Mouse (Mus musculus) myocyte (in vitro differentiated cells): Measurements from ENCODE around the gene Mdm2. TPM values are rescaled to one million over a fixed set of nuclear protein-coding genes. Genes with fewer than 3 reads are reported as not detected.
A peak's percentile ranks its signal among the peaks of the same experiment; 100 is the strongest.

Experiments used
- H3K27me3 ChIP-seq: one replicate; pipeline ENCODE4 v1.6.1; 2011; ENCODE audit not compliant: control insufficient read depth, insufficient read depth, insufficient read length
- H3K36me3 ChIP-seq: one replicate; pipeline ENCODE4 v1.6.1; 2011; ENCODE audit not compliant: control insufficient read depth, insufficient read depth
- H3K4me2 ChIP-seq: one replicate; pipeline ENCODE4 v1.6.1; 2011; ENCODE audit warnings: low read depth, control low read depth
- H3K4me3 ChIP-seq: one replicate; pipeline ENCODE4 v1.5.1; 2011; ENCODE audit warnings: mild to moderate bottlenecking, control low read depth, moderate library complexity
- H3K79me2 ChIP-seq: one replicate; pipeline ENCODE4 v1.6.1; 2011; ENCODE audit not compliant: control insufficient read depth, insufficient read depth
- H3ac ChIP-seq: one replicate; pipeline ENCODE4 v1.6.1; 2011; ENCODE audit not compliant: control insufficient read depth, insufficient read length
- CEBPB ChIP-seq: IDR thresholded peaks from 2 replicates; pipeline ENCODE4 v1.6.1; 2011; ENCODE audit warnings: mild to moderate bottlenecking, moderate library complexity; ENCODE audit not compliant: poor library complexity, insufficient read depth, severe bottlenecking
- E2F4 ChIP-seq: IDR thresholded peaks from one replicate; pipeline ENCODE4 v1.6.1; 2011; ENCODE audit warnings: mild to moderate bottlenecking, control low read depth, moderate library complexity; ENCODE audit not compliant: insufficient read depth
- MAX ChIP-seq: IDR thresholded peaks from one replicate; pipeline ENCODE4 v1.6.1; 2011; ENCODE audit warnings: low read depth, mild to moderate bottlenecking, control low read depth
- MYOD1 ChIP-seq, 3 experiments: IDR thresholded peaks; one replicate each; pipeline ENCODE4 v1.6.1; 2011; ENCODE audit warnings: control low read depth in 2 of 3, low read depth in 2 of 3, mild to moderate bottlenecking in 2 of 3, moderate library complexity in 1 of 3; ENCODE audit not compliant: insufficient read length in 2 of 3, control insufficient read depth in 1 of 3
- MYOG ChIP-seq, 3 experiments: IDR thresholded peaks; one replicate each; pipeline ENCODE4 v1.6.1; 2011; ENCODE audit warnings: control low read depth in 2 of 3, low read depth in 2 of 3, mild to moderate bottlenecking in 2 of 3; ENCODE audit not compliant: insufficient read length in 2 of 3, control insufficient read depth in 1 of 3, insufficient read depth in 1 of 3
- POLR2A ChIP-seq: IDR thresholded peaks from one replicate; pipeline ENCODE4 v1.6.1; 2011; ENCODE audit warnings: low read depth, mild to moderate bottlenecking, control low read depth, moderate library complexity; ENCODE audit not compliant: insufficient read length
- POLR2AphosphoS2 ChIP-seq: IDR thresholded peaks from one replicate; pipeline ENCODE4 v1.6.1; 2011; ENCODE audit warnings: low read depth, control low read depth; ENCODE audit not compliant: insufficient read length
- REST ChIP-seq: IDR thresholded peaks from one replicate; pipeline ENCODE4 v1.6.1; 2011; ENCODE audit warnings: mild to moderate bottlenecking, control low read depth, moderate library complexity; ENCODE audit not compliant: insufficient read depth, insufficient read length
- SRF ChIP-seq: IDR thresholded peaks from one replicate; pipeline ENCODE4 v1.6.1; 2011; ENCODE audit warnings: low read depth; ENCODE audit not compliant: control insufficient read depth, insufficient read length
- TCF12 ChIP-seq: IDR thresholded peaks from one replicate; pipeline ENCODE4 v1.6.1; 2011; ENCODE audit warnings: mild to moderate bottlenecking, control low read depth; ENCODE audit not compliant: poor library complexity, insufficient read depth, severe bottlenecking
- TCF3 ChIP-seq: IDR thresholded peaks from one replicate; pipeline ENCODE4 v1.6.1; 2011; ENCODE audit warnings: low read depth, control low read depth; ENCODE audit not compliant: insufficient read length
- USF1 ChIP-seq: IDR thresholded peaks from one replicate; pipeline ENCODE4 v1.6.1; 2011; ENCODE audit warnings: low read depth, mild to moderate bottlenecking, control low read depth, moderate library complexity
- polyA plus RNA-seq: library from polyadenylated mRNA; unstranded; fragments of >200 nt; fragmentation: generic; extraction: Trizol; gene quantifications from one replicate; pipeline ENCODE4 v1.2.1, GENCODE M21; 2012; ENCODE audit warnings: missing spikeins

Gene Mdm2
- polyA plus RNA-seq, 1 experiment: 23.2 TPM

GRCm38 (mm10) chr10:117676644-117677313, 33.8 kb downstream of the Mdm2 start:
- H3K4me3 ChIP-seq: no peak overlapping the region
- peak overlapping the region; percentile 30 for H3K4me2 ChIP-seq
- H3K36me3 ChIP-seq: no peaks in the 10 kb centered on the region
- TF ChIP-seq TCF12 (no peak), MYOD1 (IDR thresholded peaks at IDR 0.05; ENCODE audit: control insufficient read depth in 1 of 3, insufficient read length in 2 of 3, low read depth in 2 of 3) (no peak), SRF (no peak), TCF3 (no peak), POLR2AphosphoS2 (no peak), CEBPB (no peak), POLR2A (no peak), MYOG (IDR thresholded peaks at IDR 0.05; ENCODE audit: control insufficient read depth in 1 of 3, insufficient read depth in 1 of 3, insufficient read length in 2 of 3, low read depth in 2 of 3) (no peak), USF1 (no peak), REST (no peak)
- H3K27me3 ChIP-seq: no peaks in the 10 kb centered on the region
- H3ac ChIP-seq: no peak overlapping the region
- no peaks in the 10 kb centered on the region for H3K79me2 ChIP-seq

GRCm38 (mm10) chr10:117676036-117676643, 34.4 kb downstream of the Mdm2 start:
- H3ac ChIP-seq: no peak overlapping the region
- H3K27me3 ChIP-seq: no peaks in the 10 kb centered on the region
- H3K4me2 ChIP-seq: no peak overlapping the region
- TF ChIP-seq USF1 (no peak), MAX (no peak), E2F4 (no peak)
- H3K4me3 ChIP-seq: no peak overlapping the region
- no peaks in the 10 kb centered on the region for H3K36me3 ChIP-seq
- H3K79me2 ChIP-seq: no peaks in the 10 kb centered on the region

- no peak overlapping the region for H3K4me3 ChIP-seq
Observed at GRCm38 (mm10) chr10:117675096-117676035, 35.2 kb downstream of the Mdm2 start.

GRCm38 (mm10) chr10:117674359-117675019, 36.1 kb downstream of the Mdm2 start:
- TF ChIP-seq TCF3 (no peak), TCF12 (no peak), E2F4 (no peak), SRF (no peak), MYOG (IDR thresholded peaks at IDR 0.05; ENCODE audit: control insufficient read depth in 1 of 3, insufficient read depth in 1 of 3, insufficient read length in 2 of 3, low read depth in 2 of 3) (no peak), POLR2AphosphoS2 (no peak), REST (no peak), CEBPB (no peak), MYOD1 (IDR thresholded peaks at IDR 0.05; ENCODE audit: control insufficient read depth in 1 of 3, insufficient read length in 2 of 3, low read depth in 2 of 3) (no peak), USF1 (no peak), POLR2A (no peak), MAX (no peak)
- Histone ChIP-seq H3K36me3 (no peaks in the 10 kb centered on the region), H3K4me3 (no peak overlapping the region), H3K79me2 (no peaks in the 10 kb centered on the region), H3ac (no peak overlapping the region), H3K27me3 (no peaks in the 10 kb centered on the region), H3K4me2 (no peak overlapping the region)

More at GRCm38 (mm10) chr10:117675096-117676035, 35.2 kb downstream of the Mdm2 start:
- H3K79me2 ChIP-seq: no peaks in the 10 kb centered on the region
- peak; percentile 24 for TF ChIP-seq USF1
- TF ChIP-seq CEBPB: no peak
- no peak for TF ChIP-seq POLR2AphosphoS2
- TF ChIP-seq E2F4: no peak
- H3K36me3 ChIP-seq: no peaks in the 10 kb centered on the region
- no peak overlapping the region for H3ac ChIP-seq
- H3K4me2 ChIP-seq: no peak overlapping the region
- no peaks in the 10 kb centered on the region for H3K27me3 ChIP-seq
